Mouse (Mus musculus) hindbrain, embryonic 14.5 days (tissue): ENCODE data around the gene Lingo1. TPM values are rescaled to one million over a fixed set of nuclear protein-coding genes. Genes with fewer than 3 reads are reported as not detected.

ENCODE experiments used
- ATAC-seq: fragments of 200-750 bp; cut with Nextera tagmentation; 2 replicates; pipeline ENCODE4 v1.8.0; 2017; ENCODE audit warnings: moderate number of reproducible peaks, mild to moderate bottlenecking, moderate TSS enrichment, moderate library complexity; ENCODE audit not compliant: low FRiP score
- DNase-seq: peaks from one replicate; pipeline ENCODE4 v3.0.0-alpha.2; 2015; ENCODE audit warnings: low spot score
- H3K27ac ChIP-seq: fragments of 300-500 bp; sonication (generic); 2 replicates; pipeline ENCODE4 v1.5.1; 2014; ENCODE audit warnings: mild to moderate bottlenecking, moderate library complexity
- H3K27me3 ChIP-seq: fragments of 300-500 bp; sonication (generic); 2 replicates; pipeline ENCODE4 v1.6.1; 2014; ENCODE audit warnings: mild to moderate bottlenecking, low read length, mixed read lengths; ENCODE audit not compliant: control insufficient read depth, insufficient read depth
- H3K36me3 ChIP-seq: fragments of 300-500 bp; sonication (generic); replicated peaks from 2 replicates; pipeline ENCODE4 v1.6.1; 2014; ENCODE audit not compliant: control insufficient read depth, insufficient read depth
- H3K4me1 ChIP-seq: fragments of 300-500 bp; sonication (generic); replicated peaks from 2 replicates; pipeline ENCODE4 v1.6.1; 2014; ENCODE audit warnings: antibody characterized with exemption, low read length, mixed read lengths; ENCODE audit not compliant: control insufficient read depth, insufficient read depth
- H3K4me2 ChIP-seq: fragments of 300-500 bp; sonication (generic); replicated peaks from 2 replicates; pipeline ENCODE4 v1.6.1; 2014; ENCODE audit warnings: mild to moderate bottlenecking, moderate library complexity
- H3K4me3 ChIP-seq: fragments of 300-500 bp; sonication (generic); replicated peaks from 2 replicates; pipeline ENCODE4 v1.5.1; 2014; ENCODE audit warnings: mild to moderate bottlenecking, low read length
- H3K9ac ChIP-seq: fragments of 300-500 bp; sonication (generic); 2 replicates; pipeline ENCODE4 v1.6.1; 2014
- H3K9me3 ChIP-seq: fragments of 300-500 bp; sonication (generic); 2 replicates; pipeline ENCODE4 v1.6.1; 2016; ENCODE audit warnings: low read length; ENCODE audit not compliant: control insufficient read depth
- WGBS: fragments of 180-500 bp; shearing (Covaris S2); extraction: QIAGEN DNeasy Blood & Tissue Kit; methylation state at CpG from one replicate; pipeline ENCODE4 v1.1.7; 2014; 5-methylcytosine and 5-hydroxymethylcytosine counted together
- polyA plus RNA-seq: library from polyadenylated mRNA; unstranded; fragments of >200 nt; fragmentation: Nextera tagmentation; extraction: Ambion mirVana; gene quantifications from 2 replicates; pipeline ENCODE4 v1.2.1, GENCODE M21; 2014

Gene Lingo1
- polyA plus RNA-seq, 1 experiment from 2014 or later = 57.3 TPM

DNA sequence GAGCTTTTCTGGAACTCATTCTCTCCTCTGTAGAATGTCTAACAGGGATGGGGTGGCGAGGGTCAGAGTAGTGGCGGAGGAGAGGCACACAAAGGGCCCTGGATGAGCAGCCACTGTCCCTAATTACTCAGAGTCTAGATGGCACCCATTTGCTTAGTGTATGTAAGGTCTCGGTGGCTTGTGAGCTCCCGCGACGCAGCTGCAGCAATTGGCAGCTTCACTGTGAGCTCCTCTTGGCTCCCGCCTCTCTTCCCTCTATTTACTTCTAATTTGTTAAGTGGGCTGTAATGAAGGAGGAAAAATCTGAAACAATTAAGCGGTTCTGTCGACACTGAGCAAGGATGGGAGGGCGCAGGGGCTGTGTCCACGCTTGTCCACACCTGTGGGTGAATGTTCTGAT lies 195.6 kb downstream of the Lingo1 start:
- no peak overlapping the region for H3K9ac ChIP-seq
- WGBS = 55% methylated on average over 11 of the region's 11 CpGs
- no peaks in the 10 kb centered on the region for H3K27me3 ChIP-seq
- H3K27ac ChIP-seq = 0 out of 2 replicates have a peak overlapping the region, but pooled peaks have one; percentile 10
- ATAC-seq (peak; percentile 41; the same call in 1 of the 2 replicates), DNase-seq (no peak)
- no peaks in the 10 kb centered on the region for H3K9me3 ChIP-seq
- peaks cover 13% of the 10 kb centered on the region for H3K4me1 ChIP-seq
- no peak overlapping the region for H3K4me2 ChIP-seq
- H3K36me3 ChIP-seq = no peaks in the 10 kb centered on the region
- H3K4me3 ChIP-seq = no peak overlapping the region

DNA sequence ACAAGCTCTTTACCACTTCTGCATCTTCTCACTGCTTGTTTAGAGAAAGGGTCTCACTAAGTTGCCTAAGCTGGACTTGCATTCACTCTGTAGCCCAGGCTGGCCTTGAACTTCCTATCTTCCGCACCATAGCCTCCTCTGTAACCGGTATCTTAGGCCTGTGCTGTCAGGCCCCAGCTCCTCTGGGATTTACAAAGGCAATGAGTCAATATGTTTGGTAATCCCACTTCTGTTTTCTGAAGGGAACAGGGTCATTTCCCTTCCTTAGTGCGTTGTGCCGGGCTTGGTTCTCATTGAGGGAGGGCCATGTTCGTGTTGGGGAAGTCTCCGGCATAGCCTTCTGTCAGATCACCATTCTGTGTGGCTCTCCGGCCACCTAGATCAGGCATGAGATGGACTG lies 203.6 kb downstream of the Lingo1 start:
- no peaks in the 10 kb centered on the region for H3K9me3 ChIP-seq
- no peak overlapping the region for H3K4me3 ChIP-seq
- no peaks in the 10 kb centered on the region for H3K36me3 ChIP-seq
- H3K27ac ChIP-seq = no peak overlapping the region
- 89% methylated on average over 7 of the region's 7 CpGs for WGBS
- ATAC-seq (no peak), DNase-seq (no peak)
- no peak overlapping the region for H3K4me2 ChIP-seq
- H3K9ac ChIP-seq = no peak overlapping the region
- H3K4me1 ChIP-seq = 0 out of 2 replicates have a peak, but pooled peaks cover 12% of the 10 kb centered on the region
- no peaks in the 10 kb centered on the region for H3K27me3 ChIP-seq

DNA sequence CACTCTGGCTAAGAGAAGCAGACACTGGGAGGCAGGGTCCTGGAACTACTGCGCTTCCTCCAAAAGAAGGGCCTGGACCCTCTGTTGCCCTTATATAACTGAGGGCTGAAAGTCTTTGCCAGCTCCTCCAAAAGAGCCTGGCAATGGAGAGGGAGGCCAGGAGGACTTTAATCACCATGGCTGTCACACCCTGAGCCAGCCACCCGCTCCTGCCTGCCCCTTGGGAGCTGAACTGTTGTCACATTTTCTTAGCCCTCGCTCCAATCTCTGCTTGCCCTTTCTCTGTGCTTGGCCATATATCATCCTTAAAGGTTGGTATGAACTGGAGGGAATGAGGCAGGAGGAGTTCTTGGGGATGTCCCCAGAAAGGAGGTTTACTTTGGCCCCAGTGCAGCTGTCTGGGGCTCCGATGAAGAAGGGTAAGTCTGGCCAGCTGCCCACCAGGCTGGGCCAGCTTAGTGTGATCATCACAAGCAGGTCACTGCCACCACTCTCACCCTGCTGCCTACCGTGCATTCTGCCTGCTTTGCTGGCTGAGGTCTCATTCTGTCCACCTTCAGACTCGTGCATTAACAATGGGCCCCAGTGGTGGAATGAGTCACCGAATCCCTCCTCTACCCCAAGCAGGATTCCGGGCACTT lies 204.9 kb downstream of the Lingo1 start:
- Histone ChIP-seq H3K9ac (no peak overlapping the region), H3K4me2 (no peak overlapping the region), H3K4me3 (no peak overlapping the region), H3K9me3 (no peaks in the 10 kb centered on the region), H3K27ac (no peak overlapping the region), H3K36me3 (no peaks in the 10 kb centered on the region), H3K4me1 (0 out of 2 replicates have a peak, but pooled peaks cover 12% of the 10 kb centered on the region), H3K27me3 (no peaks in the 10 kb centered on the region)
- 71% methylated on average over 8 of the region's 8 CpGs for WGBS
- ATAC-seq (no peak), DNase-seq (no peak)

DNA sequence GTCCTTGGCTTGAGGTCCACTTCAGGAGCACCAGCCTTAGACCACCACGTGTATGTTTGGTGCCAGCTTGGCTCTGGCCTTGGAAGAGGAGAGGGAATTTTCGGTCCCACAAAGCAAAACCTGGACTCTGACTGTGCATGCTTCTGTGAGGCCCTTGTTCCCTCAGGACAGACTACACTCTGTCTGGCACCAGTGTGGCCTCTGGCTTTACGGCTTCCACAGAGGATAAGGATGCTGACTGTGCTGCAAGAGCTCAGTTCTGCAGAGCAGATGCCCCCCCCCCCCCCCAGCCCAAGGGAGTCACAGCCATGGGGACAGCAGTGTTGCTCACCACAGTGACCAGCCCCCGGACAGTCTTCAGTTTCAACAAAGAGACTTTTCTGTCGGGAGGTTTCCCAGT lies 206.5 kb downstream of the Lingo1 start:
- Histone ChIP-seq H3K9me3 (no peaks in the 10 kb centered on the region), H3K4me1 (0 out of 2 replicates have a peak, but pooled peaks cover 12% of the 10 kb centered on the region), H3K36me3 (no peaks in the 10 kb centered on the region), H3K27me3 (no peaks in the 10 kb centered on the region), H3K4me2 (no peak overlapping the region), H3K27ac (no peak overlapping the region), H3K4me3 (no peak overlapping the region), H3K9ac (no peak overlapping the region)
- 34% methylated on average over 5 of the region's 5 CpGs for WGBS
- ATAC-seq (peak; percentile 34; the same call in 1 of the 2 replicates), DNase-seq (no peak)

DNA sequence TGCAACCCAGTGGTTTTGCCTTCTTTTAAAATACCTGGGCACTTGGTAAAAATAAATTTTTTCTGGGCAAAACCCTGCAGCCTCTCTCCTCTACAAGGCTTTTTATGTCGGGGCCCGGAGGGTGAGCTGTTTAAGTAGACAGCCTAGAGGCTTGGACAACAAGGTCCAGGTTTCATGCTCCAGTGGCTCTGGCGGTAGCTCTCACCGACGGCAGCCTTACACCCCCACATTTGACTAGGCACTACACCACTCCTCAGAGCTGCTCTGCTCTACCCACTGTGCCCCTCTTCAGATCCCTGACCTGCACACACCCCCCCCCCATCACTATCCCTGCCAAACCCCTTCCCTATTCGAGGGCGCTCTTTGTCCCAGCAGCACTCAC lies 212.2 kb downstream of the Lingo1 start:
- peaks cover 9% of the 10 kb centered on the region for H3K4me1 ChIP-seq
- no peaks in the 10 kb centered on the region for H3K27me3 ChIP-seq
- H3K36me3 ChIP-seq = no peaks in the 10 kb centered on the region
- no peak for DNase-seq
- no peak overlapping the region for H3K27ac ChIP-seq
- no peak overlapping the region for H3K4me3 ChIP-seq
- H3K9ac ChIP-seq = no peak overlapping the region
- no peak for ATAC-seq
- H3K4me2 ChIP-seq = no peak overlapping the region
- 43% methylated on average over 7 of the region's 7 CpGs for WGBS
- H3K9me3 ChIP-seq = no peaks in the 10 kb centered on the region

DNA sequence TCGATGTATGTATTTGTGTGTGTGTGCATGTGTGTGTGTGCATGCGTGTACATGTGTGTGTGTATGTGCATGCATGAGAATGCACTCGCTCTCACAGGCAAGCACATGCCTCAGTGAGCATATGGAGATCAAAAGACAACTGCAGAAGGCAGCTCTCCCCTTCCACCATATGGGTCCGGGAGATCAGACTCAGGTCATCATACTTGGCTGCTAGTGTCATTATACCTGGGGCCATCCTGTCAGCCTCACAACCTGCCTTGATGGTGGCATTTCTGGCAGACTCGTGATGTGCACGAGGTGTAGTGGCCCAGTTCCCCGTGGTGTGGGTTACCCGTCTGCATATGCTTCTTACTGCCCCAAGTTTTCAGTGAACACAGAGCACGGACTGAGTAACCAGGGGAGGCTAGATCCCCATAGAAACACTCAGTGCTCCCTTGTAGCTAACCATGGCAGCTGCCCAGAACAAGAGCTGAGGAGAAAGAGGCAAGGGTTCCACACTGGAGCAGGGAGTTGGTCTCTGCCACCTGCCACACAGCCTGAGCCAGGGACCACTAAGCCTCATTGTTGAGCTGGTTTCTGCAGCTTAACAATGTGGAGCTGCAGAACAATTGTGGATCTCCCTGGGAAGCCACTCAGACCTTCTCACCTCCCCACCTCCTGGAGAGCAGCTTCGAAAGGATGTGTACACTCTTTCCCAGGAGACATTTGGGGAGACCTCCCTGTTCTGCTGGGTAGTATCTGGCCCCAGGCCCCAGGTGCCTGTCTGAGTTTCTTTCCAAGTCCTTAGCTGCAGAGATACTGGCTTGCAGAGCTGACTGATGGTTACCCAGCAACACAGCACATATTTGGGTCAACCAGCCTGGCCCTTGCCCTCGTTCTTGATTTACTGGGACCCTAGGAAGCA lies 212.9 kb downstream of the Lingo1 start:
- DNase-seq (no peak), ATAC-seq (peak; percentile 66)
- Histone ChIP-seq H3K4me1 (peaks cover 9% of the 10 kb centered on the region), H3K4me2 (no peak overlapping the region), H3K4me3 (no peak overlapping the region), H3K9ac (no peak overlapping the region), H3K27me3 (no peaks in the 10 kb centered on the region), H3K9me3 (no peaks in the 10 kb centered on the region), H3K27ac (peak overlapping the region; percentile 16; the same call in 1 of the 2 replicates), H3K36me3 (no peaks in the 10 kb centered on the region)
- WGBS = 43% methylated on average over 11 of the region's 11 CpGs

DNA sequence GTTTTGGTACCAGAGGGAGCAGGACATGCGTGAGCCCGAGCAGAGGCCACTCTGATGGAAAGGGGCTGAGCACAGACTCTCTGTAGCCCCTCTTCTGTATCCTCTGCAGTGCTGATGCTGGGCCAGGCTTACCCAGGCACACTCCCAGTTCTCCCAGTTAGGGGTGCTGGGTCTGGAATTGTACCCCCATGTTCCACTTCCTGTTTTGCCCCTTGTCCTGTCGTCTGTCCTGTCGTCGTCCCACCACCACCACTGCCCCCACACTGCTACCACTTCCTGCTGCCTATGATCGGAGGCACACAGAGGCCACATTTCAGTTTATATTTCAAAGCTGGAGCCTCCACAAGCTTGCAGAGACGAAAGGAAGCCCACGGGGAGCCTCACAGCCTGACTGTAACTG lies 213.6 kb downstream of the Lingo1 start:
- no peak overlapping the region for H3K4me2 ChIP-seq
- WGBS = 81% methylated on average over 8 of the region's 8 CpGs
- peaks cover 11% of the 10 kb centered on the region for H3K4me1 ChIP-seq
- no peak for ATAC-seq
- no peaks in the 10 kb centered on the region for H3K9me3 ChIP-seq
- H3K27me3 ChIP-seq = no peaks in the 10 kb centered on the region
- H3K36me3 ChIP-seq = no peaks in the 10 kb centered on the region
- H3K27ac ChIP-seq = no peak overlapping the region
- H3K9ac ChIP-seq = no peak overlapping the region
- no peak overlapping the region for H3K4me3 ChIP-seq
- no peak for DNase-seq

DNA sequence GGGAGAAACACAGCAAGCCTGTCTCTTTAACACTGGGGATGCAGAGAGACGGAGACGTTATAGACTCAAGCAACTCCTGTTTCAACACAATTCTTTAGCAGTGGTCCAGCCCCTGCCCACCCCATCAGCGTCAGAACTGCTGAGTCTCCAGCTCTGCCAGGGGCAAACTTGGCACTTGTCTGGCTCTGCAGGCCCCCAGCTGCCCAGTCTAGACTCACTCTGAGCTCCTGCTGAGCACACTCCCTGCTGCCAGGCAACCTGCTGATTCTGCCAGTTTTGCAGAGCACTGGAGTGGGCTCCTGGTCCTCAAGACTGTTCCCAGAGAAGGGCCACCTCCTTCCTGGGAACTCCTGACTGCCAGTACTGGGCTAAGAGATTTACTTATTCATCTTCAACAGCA lies 214.6 kb downstream of the Lingo1 start:
- no peak overlapping the region for H3K27ac ChIP-seq
- peaks cover 14% of the 10 kb centered on the region for H3K4me1 ChIP-seq
- no peak overlapping the region for H3K4me3 ChIP-seq
- no peak for DNase-seq
- H3K27me3 ChIP-seq = no peaks in the 10 kb centered on the region
- no peaks in the 10 kb centered on the region for H3K9me3 ChIP-seq
- H3K36me3 ChIP-seq = no peaks in the 10 kb centered on the region
- 33% methylated on average over 3 of the region's 3 CpGs for WGBS
- no peak overlapping the region for H3K4me2 ChIP-seq
- ATAC-seq = 0 out of 2 replicates have a peak, but pooled peaks have one; percentile 18
- H3K9ac ChIP-seq = no peak overlapping the region

DNA sequence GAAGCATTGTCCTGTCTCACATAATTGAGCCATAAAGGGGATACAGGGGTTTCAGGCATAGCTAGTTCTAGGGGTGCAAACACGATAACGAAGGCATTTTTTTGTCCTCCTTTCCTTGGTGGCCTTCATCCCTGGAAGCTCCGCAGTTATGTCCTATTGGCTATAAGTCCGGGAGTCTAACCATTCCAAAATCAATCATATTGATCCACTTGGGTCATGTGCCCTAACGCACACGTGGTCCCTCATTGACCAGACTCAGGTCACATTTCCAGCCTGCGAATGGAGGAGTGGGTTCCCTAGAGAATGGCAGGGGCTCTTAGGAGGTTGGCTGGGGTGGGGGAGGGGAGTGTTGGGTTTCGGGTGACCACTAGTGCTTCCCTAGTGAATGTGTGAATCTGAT lies 215.3 kb downstream of the Lingo1 start:
- Histone ChIP-seq H3K27ac (no peak overlapping the region), H3K4me2 (no peak overlapping the region), H3K9me3 (no peaks in the 10 kb centered on the region), H3K4me3 (no peak overlapping the region), H3K27me3 (no peaks in the 10 kb centered on the region), H3K36me3 (no peaks in the 10 kb centered on the region), H3K4me1 (peaks cover 14% of the 10 kb centered on the region), H3K9ac (no peak overlapping the region)
- 71% methylated on average over 8 of the region's 8 CpGs for WGBS
- DNase-seq (no peak), ATAC-seq (no peak)
